Mouse (Mus musculus) common myeloid progenitor, adult 5-6 weeks (primary cell): ENCODE results near the gene Cdc14b. TPM values are rescaled to one million over a fixed set of nuclear protein-coding genes. Genes with fewer than 3 reads are reported as not detected.

Source experiments
- ATAC-seq: replicated peaks from 2 replicates; pipeline ENCODE4 v1.8.0; 2016; ENCODE audit warnings: low read depth, mild to moderate bottlenecking, moderate TSS enrichment, inconsistent platforms; ENCODE audit not compliant: poor library complexity, severe bottlenecking
- total RNA-seq: library from RNA; stranded (forward); fragments of 200-1000, 187-1606 nt; gene quantifications from 2 replicates; pipeline ENCODE4 v1.2.3, GENCODE M21; 2017

The Cdc14b gene
- total RNA-seq, 1 experiment from 2014 or later: 2.7 TPM

DNA sequence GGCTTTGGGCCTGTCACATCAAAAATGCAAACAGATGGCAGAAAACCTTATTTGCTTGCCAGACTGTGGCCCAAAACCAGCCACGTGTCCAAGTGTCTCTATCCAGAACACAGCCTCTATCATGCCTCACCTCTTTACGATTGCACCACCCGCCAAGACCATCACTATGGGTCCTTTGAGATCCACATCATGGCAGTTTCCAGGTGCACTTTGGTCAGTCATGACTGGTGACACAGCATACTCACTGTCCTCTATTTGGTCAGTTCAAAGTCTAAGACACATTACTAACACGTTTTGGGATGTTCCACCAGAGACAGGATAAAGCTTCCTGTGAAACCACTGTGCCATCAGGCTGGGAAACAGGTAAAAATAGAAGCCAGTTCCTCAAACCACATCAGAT is 91.5 kb downstream of the Cdc14b start:
- ATAC-seq: no peak

DNA sequence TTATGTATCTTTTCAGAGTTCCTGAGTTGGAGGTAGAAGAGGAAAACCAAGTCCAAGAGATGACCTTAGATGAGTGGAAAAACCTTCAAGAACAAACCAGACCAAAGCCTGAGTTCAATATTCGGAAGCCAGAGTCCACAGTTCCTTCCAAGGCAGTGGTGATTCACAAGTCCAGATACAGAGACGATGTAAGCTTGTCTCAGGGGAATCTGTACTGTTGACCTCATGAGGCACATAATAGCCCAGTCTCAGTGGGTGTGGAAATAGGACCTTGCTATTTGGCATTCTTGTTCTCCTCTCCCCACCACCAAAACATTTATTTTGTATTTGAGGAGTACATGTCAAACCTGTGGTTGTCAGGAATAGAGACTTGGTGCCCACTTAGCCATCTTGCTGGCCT is 93.0 kb downstream of the Cdc14b start:
- ATAC-seq: no peak

DNA sequence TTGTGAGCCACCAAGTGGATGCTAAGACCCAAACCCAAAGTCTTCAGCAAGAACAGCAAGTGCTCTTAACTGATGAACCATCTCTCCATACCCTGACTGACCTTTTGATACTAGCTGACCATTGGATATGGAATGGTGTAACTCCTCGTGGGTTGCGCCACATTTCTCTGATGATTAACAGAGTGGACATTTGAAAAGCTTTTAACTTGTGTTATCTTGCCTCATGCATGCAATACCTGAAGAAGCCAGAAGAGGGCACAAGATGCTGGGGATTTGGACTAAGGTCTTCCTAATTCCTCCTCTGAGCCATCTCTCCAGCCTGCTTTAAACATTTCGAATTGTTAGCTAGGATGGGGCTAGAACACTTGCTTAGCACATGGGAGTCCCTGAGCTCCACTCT is 94.2 kb downstream of the Cdc14b start:
- ATAC-seq: peak; percentile 74

DNA sequence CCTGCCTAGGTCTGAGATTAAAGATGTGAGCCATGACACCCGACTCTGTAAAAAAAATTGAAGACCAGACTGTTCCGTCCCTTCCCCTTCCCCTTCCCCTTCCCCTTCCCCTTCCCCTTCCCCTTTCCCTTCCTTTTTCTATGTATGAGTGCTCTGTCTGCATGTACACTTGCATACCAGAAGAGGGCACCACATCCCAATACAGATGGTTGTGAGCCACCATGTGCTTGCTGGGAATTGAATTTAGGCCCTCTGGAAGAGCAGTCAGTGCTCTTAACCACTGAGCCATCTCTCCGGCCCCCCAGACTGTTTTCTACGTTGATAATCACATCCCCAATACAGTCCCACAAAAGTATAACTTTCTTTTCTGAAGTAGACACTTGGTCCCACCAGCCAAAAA is 94.8 kb downstream of the Cdc14b start:
- 0 out of 2 replicates have a peak, but pooled peaks have one; percentile 28 for ATAC-seq

DNA sequence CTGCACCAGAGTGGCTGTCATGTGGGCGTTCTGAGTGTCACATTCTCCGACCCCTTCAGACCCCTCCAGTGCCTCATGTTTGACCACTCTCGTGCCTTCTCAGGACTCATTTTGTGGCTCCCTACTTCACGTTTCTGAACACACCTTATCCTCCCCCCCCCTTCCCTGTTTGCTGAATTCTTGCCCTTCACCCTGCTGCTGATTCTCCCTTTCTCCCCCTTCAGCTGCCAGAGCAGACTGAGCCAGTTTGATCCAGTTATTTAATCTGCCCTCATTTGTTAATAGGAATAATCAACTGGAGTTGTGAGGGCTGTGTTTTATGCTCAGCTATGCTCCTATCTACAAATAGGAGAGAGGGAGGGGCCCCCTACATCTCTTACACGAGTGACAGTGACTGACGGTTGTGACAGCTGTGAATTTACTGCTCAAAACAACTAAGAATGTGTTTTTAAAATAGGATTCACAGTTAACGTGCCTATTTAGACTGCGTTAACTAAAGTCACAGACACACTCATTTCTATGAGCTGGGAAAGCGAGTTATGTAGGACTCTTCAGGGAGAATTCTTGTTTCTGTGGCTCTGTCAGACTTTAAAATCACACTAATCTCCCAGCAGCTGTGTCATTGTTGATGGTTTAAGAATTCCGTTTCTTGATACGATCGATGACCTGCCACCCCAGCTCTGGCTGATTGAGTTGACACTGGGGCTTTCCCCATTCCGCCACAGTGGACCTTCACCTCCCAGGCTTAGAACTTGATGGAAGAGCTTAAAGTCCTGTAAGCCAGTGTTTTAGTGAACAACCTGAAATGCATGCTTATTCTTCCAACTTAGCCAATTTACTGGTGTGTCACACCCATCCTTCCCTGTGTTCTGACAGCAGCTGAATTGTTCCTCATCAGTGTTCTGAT is 96.1 kb downstream of the Cdc14b start:
- no peak for ATAC-seq

DNA sequence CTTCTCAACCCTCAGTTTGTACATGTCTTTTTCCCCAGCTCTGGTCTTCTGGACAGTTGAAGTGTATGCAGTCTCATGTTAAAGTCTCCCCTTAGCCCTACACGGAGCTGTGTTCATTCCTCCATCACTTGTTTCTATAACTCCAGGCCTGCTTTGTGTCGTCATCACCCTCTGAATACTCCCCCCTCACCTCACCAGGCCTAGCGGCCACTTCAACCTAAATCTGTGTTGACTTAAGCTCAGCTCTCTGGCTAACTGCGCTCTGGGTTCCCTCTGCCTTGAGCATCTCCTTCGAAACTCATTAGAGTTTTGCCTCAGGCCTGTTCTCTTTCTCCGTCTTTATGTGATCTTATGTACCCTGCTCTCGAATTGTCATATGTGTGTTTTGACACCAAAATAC is 97.1 kb downstream of the Cdc14b start:
- ATAC-seq: no peak

DNA sequence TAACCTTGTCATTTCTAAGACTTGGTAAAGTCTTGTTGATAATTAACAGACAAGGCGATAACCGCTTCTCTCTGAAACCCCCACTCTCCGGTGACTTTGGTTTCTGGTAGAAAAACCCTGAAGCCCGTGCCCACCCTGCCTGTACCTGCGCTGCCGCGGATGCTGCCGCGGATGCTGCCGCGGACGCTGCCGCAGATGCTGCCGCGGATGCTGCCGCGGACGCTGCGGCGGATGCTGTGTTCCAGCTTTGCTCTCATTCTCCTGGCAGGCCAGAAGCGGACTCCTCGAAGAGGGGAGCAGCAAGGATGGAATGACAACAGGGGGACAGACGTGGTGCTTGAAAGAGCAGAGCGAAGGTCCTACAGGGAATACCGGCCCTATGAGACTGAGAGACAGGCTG is 105.3 kb downstream of the Cdc14b start:
- ATAC-seq: no peak

DNA sequence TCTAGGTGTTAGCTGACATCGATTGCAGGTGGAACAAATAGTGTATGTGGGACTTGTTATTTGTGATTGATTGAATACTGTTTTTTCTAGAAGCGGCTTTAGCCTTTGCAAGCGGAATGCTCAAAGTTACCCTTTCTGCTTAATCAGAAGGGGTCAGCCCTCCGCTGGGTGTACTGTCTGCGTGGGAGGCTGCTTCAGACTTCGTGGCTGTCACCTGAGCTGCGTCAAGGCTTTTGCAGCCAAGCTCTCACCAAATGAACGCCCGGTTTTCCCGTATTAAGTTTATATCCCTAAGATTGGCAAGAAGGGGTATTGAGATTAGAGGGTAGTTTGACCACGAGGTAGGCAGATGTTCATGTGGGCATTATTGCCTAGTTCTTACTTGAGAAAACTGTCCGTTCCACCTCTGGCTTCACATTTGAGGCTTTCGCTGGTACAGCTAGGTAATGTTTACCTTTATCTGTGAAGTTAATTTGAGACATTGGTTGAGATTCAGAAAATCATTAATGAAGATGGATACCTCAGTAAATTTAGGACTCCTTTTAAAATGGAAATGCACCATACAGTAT is 111.9 kb downstream of the Cdc14b start:
- ATAC-seq: no peak

DNA sequence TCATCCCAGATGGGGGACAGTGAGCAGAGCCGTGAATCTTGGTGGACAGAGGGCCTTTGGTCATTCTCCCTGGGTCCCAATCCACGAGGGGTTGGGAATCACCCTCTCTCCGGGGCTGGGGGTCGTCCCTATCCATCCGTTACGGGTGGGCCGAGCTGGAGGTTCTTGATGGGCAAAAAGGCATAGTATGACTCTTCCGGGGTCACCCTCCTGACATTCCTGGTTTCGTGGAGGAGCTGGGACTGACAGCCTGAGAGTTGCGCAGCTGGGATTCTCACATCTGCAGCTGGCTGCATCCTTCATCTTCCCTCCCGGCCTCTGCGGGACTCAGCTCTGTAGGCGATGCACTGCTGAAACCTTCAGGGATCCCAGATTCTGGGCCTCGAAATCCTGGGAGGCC is 112.5 kb downstream of the Cdc14b start:
- no peak for ATAC-seq

DNA sequence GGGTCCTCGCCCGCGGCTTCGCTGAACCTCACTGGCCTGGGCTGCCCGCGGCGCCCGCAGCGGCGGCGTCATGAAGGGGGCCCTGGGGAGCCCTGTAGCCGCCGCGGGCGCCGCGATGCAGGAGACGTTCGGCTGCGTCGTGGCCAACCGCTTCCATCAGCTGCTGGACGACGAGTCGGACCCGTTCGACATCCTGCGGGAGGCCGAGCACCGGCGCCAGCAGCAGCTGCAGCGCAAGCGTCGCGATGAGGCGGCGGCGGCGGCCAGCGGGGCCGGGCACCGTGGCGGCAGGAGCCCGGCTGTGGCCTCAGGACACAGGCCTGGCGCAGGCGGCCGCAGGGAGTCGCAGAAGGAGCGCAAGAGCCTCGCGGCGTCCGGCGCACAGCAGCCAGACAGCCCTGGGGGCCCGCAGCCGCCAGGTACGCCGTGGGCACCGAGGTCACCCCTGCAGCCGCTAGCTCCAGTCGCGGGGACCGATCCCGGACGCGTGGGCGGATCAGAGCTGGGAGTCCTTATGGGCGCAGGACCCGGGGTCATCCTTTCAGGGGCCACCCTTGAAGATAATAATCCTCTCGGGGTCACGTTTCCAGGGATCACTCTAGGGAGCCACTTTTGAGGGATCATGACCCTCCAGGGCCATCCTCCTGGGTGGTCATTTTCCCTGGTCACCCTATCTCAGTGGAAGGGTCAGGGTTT is 113.0 kb downstream of the Cdc14b start:
- ATAC-seq: no peak

DNA sequence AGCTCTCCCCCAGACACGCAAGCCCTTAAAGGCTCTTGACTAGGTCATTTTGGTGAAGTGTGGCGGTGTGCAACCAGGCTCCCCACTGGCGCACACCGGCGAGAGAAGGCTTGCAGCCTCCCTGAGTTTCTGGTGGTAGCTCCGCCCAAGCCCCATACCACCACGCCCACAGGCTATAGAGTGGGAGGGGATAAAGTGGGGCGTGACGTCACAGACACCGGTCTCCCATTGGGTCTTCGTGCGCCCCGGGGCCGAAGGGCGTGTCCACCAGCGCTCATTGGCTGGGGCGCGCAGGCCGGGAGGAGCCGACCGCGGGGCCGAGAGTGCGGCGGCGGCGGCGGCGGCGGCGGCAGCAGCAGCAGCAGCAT is 113.6 kb downstream of the Cdc14b start, which contains the start of gene Habp4:
Gene Habp4, plus strand, starts transcription at position 277 of the 368 bp plus-strand sequence.
- ATAC-seq: peak; percentile 98

DNA sequence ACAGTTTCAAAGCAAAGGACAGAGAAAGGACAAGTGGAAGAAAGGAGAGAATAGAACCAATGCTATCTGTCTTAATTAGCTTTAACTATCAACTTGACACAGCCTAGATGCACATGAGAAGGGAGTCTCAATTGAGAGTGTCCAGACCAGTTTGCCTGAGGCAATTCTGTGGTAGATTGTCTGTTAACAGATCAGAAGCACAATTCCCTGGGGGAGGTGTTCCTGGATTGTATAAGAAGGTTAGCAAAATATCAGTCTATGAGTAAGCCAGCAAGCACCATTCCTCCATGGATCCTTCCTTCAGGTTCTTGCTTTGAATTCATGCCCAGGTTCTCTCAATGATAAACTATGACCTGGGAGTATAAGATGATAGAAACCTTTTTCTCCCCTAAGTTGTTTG is 118.1 kb downstream of the Cdc14b start:
- no peak for ATAC-seq

DNA sequence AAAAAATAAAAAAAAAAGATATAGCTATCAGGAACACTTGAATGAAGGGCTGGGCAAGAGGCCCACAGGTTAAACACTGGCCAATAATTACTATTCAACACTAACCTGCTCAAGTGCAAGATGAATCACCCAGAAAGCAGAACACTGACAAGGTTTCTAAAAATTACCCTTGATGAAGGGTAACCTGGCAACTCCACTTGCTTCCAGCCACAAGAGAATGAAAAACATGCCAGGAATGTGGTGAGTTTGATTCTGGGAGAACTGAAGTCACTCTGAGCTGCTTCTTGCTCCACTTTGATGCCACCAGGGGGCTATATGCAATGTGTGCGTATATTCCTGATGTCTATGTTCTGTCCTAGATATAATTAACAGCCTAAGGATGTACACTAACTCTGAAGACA is 119.9 kb downstream of the Cdc14b start:
- no peak for ATAC-seq

DNA sequence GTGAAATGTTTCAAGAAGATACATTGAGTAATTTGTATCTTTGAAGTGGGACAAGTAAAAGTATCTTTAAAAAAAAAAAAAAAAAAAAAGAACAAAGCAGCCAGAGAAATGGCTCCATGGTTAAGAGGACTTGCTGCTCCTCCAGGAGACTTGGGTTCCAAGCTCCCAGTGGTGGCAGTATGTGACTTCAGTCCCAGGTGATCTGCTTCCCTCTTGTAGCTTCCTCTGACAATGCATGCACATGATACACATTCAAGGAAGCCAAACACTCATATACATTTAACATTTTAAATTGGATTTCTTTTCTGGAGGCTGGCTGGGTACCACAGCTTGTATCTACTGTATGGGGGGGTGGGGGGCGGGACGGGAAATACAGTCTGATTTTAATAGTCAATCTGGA is 120.4 kb downstream of the Cdc14b start:
- ATAC-seq: no peak

DNA sequence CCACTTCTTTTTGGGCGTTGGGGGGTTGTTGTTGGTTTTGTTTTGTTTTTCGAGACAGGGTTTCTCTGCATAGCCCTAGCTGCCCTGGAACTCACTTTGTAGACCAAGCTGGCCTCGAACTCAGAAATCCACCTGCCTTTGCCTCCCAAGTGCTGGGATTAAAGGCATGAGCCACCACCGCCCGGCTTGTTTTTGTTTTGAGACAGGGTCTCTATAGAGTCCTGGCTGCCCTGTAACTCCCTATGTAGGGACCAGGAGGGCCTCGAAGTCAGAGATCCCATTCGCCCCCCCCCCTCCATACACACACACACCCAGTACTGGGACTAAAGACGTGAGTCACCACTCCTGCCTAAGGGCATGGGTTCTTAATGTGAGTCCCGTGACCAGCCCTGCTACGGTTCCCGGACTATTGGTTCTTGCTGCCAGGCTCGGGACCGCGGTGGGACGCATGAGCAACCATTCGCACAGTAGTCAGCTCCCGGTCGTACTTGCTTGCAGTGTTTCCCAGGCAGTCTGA is 121.3 kb downstream of the Cdc14b start:
- no peak; the same call in 1 of the 2 replicates for ATAC-seq

DNA sequence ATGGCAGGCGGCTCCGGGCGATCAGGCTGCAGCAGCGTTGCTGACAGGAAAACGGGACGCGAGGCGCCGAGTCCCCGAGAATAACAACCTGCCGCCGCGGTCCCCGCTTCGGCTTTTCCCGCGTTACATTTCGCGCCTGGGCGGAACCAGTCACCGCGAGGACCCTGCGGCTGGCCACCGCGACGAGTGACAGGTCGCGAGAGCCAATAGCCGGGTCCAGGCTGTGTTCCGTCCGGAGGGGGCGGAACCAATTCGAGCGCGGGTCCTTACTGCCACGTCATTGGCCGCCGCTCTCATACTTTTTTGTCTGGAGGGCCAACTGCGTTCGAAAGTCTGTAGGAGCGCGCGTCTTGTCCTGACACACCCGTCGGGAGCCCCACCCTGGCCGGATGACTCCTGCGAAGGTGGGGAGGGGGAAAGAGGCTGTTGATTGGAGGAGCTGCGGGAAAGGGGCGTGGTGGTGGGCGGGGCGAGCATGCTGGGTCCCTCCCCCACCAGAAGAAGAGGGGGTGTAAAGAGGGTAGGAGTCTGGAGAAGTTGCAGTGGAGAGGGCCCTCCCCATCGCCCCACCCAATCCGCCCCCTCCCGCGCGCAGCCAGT is 121.9 kb downstream of the Cdc14b start, which contains the start of gene Zfp367:
Gene Zfp367, minus strand, starts transcription at position 120 of the 600 bp plus-strand sequence.
- peak; percentile 88 for ATAC-seq

DNA sequence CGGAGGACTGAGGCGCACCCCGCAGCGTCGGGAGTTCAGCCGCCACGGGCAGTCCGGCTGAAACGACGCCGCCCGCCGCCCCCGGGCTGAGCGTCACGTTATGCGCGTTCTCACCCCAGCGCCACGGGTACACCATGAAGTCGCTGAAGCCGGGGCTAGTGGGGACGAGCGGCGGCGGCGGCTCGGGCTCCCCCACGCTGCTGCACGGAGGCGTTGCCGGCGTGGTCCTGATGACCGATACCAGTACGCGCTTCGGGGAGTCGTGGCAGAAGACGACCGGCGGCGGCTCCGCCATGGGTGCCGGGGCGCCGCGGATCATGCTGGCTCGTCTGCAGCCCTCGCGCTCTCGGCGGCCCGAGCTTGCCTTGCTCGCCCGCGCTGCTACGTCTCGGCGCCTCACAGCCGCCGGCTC is 122.4 kb downstream of the Cdc14b start:
- no peak for ATAC-seq

DNA sequence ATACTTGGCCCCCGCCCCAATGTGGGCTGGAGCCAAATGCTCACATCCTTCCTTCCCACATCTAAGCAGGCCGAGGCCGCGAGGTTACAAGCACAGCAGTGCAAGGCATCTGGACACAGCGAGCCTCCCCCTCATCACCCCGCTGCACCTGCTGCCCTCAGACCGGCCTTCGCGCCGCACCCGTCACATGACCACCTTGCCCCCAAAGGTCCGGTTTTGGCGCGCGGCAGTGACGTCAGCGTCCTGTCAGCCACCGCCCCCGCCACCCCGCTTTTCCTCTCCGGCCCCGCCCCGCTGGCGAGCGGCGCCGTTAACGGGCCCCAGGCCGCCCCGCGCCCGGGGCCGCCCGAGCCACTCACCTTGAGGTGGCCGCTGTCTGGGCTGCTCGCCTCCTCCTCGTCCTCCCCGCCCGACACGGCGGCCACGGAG is 122.8 kb downstream of the Cdc14b start:
- ATAC-seq: peak; percentile 34

DNA sequence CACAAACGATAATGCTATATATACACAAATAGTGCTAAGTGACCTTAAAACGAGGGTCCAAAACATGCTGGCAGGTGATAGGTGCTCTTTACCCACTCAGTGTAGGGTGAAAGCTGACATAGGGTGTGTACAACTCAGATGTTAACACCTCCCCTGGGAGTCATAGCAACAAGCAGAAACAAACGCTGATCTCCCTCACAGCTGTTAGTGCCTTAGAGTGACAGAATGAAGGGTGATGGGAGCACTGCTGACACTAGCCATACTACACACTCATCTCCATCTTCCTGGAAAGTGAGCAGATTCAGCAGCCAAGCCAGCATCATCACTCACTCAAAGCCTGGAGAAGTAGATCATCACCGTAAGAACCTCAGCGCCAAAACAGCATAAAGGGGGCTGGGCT is 125.0 kb downstream of the Cdc14b start:
- no peak for ATAC-seq
